Mouse (Mus musculus) mouse trophoblast stem cell (cell line): ENCODE results near the gene Tmem179b.

Experiments
- in situ Hi-C, 2 experiments: fragments of 300-500 bp; cut with MseI, MboI; formaldehyde crosslinking; loops; 2 replicates in 1 of 2; 3 replicates in 1 of 2; pipeline ENCODE4 v1.15.1; 2025

The Tmem179b gene

DNA sequence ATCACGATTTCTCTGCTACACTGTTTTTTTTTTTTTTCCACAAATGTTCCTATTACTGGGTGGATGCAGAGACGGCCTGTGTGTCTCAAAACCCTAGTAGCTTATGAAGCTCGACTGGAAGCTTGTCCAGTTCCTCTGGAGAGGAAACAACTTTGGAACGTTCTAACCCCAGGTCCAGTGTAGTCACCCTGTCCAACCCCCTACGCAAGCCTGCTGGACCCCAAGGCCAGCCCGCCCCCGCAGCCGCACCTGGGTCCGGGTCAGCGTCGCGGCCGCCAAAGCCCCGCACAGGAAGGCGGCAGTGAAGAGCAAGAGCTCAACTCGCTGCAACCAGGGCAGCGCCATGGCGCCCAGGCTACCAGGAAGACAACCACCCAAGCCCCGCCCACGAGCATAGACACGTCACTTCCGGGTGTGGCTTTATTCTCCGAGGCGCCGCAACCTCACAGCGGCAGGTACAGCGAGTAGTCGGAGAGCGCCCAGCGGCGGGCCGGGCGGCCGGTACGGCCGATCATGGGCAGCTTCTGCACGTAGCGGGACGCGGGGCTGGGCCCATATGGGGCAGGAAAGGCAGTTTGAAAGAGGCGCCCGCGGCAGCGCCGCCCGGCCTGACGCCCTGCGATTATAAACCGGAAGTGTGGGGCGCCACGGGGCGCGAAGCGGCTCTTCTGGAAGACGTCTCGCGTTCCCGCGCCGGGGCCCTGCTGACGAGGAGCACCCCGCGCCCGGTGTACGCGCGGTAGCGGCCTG is at the start of gene Tmem179b:
Gene Tmem179b, minus strand, starts transcription at position 382 of the 750 bp plus-strand sequence.
- in situ Hi-C loops: no loop called here

DNA sequence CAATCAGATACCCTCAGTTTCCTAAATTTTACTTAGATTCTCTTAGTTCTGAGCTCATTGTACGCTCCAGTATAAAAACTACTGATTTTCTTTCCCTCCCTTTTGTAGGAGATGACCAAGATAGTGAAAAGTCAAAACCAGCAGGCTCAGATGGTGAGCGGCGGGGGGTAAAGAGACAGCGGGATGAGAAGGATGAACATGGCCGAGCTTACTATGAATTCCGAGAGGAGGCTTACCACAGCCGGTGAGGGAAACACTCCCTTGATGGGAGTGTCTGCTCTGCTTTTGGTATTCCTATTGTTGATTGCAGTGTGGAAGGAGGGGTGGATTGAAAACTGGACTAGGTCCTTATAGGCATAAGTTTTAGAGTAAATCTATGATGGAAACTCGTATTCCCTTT is 48.4 kb upstream of the Tmem179b start:
- in situ Hi-C loops: no loop called here

DNA sequence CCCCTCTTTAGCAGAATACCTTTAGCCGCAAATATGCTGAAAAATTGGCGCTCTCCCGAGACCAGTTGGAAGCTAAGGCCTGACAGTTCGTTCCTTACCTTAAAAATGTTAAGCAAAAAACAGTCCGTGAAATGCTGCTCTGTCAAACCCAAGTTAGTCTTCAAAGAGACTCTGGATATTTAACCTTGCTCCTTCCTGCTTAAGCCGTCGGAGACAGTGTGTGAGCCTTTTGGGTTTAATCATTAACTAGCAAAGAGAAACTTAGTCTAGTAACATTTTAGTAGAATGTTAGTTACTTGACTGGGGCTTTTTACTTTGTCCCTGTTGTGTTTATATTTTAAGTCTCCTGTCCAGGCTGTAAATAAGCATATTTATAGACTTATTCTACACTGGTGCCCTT is 46.9 kb upstream of the Tmem179b start:
- in situ Hi-C loops: no loop called here

DNA sequence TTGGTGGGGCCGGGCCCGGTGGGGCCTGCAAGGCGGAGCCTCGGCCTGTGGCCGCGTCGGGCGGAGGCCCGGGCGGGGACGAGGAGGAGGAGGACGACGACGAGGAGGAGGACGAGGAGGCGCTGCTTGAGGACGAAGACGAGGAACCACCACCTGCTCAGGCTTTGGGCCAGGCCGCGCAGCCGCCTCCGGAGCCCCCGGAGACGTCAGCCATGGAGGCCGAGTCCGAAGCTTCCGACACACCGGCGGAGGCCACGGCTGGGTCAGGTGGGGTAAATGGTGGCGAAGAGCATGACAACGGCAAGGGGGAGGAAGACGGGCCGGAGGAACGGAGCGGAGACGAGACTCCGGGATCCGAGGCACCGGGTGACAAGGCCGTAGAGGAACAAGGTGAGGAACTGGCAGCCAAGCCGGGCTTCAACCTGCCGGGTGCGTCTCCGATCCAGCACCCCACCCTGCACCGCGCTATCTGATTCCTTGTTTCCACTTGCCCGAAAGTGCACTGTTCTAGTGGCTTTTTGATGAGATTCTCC is 46.2 kb upstream of the Tmem179b start:
- in situ Hi-C loops: no loop called here

DNA sequence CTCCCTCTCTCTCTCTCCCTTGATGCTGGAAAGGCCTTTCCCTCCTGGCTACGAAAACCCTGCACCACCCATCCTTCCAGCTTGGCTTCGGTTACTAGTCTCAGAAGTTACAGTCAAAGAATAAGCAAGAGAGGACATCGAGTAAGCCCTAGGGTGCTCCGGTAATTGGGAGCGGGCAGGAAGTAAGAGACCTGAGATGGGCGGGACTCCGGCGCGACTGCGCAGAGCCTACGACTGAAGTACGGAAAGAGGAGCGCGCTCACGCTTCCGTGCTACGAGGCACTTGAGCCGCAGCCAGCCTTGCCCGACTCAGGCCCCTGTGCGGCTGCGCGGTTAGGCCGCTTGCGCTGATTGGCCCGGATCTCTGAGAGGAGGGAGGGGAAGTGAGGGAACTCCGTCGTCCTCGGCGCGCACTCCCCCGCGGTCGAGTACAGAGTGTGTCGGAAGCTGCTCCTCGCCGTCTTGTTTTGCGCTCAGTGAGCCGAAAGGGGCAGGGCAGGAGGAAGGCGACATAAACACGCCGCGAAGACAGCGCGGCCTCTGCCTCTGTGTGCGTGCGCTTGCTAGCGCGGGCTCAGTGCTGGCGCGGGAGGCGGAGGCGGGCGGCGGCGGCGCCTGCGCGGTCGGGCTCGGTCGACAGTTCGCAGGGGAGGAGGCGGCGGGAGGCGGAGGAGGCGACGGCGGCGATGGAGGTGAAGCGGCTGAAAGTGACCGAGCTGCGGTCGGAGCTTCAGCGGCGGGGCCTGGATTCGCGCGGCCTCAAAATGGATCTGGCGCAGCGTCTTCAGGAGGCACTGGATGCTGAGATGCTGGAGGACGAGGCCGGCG is 45.5 kb upstream of the Tmem179b start, which contains the start of gene Hnrnpul2:
Gene Hnrnpul2, plus strand, starts transcription at position 415 of the 828 bp plus-strand sequence.
- in situ Hi-C loops: no loop called here

DNA sequence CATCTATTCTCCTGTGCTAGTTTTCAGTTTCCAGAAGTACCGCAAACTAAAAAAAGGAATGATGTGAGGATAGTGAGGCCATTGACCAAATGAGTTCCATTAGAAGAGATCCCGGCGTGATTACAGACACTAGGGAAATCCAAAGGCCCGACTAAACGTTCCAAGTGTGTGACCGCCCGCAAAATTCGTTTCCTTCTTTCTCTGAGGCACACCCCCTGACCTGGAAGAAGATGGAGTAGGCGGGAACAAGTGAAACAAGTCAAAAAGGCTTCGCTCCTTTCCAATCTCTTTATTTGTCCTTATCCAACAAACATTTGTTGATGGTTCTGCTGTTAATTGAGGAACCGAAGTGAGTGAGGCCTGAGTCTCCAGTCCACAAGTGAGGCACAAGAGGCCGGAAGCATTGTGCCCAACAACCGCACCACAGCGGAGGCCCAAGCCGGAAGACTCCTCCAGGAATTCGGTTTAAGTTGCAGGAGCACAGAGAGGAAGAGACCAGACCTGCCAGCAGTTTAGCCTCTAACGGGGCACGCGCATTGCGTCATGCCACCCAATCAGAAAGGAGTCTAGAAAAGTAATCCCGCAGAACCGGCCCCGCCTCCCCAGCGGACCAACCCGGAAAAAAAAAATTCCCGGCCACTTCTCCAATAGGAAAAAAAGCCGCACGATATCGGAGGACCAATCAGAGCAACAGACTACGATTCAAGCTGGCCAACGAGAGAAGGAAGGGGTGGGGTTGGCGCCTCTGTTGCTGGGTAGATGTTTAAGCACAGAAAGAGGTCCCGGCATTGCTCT is 44.7 kb upstream of the Tmem179b start, which contains the start of gene Ttc9c:
Gene Ttc9c, minus strand, starts transcription at position 533 of the 795 bp plus-strand sequence.
- in situ Hi-C loops: no loop called here

DNA sequence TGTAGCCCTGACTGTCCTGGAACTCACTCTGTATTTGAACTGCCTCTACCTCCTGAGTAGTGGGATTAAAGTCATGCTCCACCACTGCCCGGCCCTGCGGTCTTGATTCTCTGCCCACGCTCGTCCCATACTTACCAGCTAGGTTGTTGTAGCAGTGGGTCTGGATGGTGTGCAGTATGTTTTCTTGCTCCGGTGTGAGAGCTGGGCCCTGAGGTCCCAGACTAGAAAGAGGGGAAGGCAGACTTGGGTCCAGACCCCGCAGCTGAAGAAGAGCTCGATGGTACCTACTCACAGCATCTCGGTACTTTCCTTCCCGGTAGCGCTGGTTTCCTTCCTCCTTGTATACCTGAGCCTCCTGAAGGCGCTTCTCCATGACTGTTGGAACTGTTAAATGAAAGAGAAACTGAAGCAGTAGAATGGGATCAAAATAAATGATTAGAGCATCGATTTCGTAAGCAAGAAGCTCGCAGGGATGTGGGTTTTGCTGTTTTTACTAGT is 44.1 kb upstream of the Tmem179b start:
- in situ Hi-C loops: no loop called here

DNA sequence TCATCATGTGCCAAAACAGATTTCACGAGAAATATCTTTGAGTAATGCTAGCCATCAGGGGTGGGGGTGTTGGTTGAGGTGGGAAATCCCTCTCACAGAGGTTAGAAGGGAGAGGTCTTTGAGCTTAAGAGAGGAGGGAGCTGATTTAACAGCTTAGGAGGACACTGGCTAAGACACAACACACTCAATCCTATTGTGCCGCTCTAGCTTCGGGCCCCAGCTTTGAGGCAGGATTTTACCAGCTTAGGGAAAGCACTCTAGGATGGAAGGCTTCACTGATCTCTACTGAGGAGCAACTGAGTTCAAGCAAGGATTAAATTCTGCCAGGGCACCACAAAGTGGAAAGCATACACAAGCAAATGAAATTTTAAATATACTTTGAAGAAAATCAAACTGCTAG is 42.7 kb upstream of the Tmem179b start:
- in situ Hi-C loops: no loop called here

DNA sequence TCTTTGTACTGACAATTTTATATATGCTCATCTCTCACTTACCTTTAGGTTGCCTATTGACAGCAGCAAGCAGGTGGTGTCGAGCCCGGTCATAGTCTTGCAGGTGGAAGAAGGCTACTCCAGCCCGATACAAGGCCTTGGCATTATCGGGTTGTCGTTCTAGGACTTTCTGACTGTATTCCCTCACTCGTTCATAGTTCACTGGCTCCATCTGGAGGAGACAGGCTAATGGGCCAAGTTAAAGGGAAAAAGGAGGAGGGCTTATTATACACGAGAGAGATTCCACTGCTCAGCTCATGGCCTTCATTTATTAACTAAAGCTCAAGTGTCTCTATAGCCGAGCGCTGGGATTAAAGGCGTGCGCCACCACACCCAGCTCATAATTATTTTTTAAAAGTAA is 41.5 kb upstream of the Tmem179b start:
- in situ Hi-C loops: no loop called here

DNA sequence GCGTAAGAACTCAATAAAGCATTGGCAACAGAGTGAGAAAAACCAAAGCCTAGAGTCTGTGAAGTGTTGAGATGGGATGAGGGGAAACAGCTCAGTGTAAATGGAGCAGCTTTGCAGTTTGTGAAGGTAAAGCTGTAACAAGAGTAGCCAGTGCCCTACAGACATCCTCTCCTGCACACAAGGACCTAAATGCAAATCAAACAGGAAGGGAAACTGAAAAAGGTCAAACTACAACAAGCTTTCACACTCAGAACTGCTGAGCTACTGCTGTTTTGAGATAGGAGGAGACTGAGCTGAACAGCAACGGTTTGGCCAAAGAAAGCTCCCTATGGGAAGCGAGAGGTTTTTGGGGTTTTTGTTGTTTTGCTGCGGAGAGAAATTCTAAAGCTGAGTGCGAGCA is 32.5 kb upstream of the Tmem179b start:
- in situ Hi-C loops: no loop called here

DNA sequence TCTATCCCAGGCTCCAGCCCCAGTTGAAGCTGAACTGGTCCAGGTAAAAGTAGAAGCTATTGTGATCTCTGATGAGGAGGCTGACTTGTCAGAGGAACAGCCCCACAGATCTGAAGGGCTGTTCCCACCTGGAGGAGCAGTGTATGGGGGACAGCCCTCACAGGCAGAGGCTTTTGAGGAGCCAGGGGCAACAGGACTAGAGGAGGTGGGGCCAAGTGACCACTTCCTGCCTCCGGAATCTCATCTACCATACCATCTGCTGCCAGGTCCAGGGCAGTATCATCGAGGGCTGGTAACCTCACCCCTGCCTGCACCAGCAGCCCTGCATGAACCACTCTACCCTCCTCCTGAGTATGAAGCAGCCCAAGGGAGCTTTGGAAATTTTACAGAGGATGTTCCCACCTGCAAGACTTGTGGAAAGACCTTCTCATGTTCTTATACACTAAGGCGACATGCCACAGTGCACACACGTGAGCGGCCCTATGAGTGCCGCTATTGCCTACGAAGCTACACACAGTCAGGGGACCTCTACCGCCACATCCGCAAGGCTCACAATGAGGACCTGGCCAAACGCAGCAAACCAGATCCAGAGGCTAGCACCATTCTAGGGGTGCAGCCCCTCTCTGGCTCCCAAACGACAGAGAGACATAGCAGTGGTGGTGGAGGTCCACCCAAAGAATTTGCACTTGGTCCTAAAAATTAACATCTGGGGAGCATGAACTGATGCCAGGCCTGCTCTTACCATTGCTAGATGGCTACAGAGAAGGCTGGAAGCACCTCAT is 29.8 kb upstream of the Tmem179b start:
- in situ Hi-C loops: no loop called here

DNA sequence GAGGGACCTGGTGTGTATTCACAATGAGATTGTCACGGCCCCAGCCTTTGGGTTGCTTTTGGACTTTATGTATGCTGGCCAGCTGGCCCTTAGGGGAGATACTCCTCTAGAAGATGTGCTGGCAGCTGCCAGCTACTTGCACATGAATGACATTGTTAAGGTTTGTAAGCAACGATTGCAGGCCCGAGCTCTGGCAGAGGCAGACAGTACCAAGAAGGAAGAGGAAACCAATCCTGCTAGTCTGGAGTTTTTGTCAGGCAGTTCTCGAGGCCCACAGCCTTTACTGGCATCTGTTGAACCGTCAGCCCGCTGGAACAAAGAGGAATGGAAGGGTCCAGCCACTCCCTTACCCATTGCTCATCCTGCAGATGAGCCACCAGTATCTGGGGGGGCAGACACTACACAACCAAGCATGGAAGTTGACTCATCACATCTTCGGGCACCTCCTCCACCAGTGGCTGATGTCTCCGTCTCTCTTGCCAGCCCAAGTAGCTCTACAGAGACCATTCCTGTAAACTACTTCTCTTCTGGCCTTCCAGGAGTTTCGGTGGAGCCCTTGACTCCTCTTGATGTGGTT is 29.0 kb upstream of the Tmem179b start:
- in situ Hi-C loops: no loop called here

DNA sequence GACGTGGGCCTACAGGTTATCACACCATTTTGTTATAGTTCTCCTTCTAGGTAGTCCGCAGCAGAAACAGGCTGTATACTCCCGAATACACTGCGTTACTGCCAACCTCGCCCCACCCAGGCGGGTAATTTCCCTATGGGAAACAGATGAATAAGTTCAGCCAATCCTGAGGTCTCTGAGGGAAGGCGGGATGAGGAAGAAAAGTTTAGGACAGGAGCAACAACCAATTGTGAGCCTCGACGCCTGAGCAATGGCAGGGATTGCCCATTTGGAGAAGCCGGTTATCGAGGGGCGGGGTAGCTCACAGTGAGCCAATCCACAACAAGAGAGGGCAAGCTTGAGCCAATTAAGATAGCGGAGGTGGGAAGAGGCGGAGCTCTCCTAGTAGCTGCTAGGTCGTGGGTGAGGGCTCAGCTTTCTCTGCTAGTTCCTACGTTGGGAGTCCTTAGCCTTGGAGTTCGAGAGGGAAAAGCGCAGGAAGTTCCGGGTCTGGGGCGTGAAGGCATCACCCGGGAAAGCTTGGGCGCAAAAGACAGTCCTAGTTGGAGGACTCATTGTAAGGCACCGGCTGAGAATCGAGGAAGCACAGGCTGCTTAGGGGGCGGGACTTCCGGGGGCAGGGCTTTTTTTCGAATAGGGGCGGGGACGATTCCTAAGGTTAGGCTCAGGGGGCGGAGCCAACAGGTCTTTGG is 28.0 kb upstream of the Tmem179b start, which contains the start of gene Zbtb3:
Gene Zbtb3, plus strand, starts transcription at position 426 of the 692 bp plus-strand sequence.
- in situ Hi-C loops: no loop called here

DNA sequence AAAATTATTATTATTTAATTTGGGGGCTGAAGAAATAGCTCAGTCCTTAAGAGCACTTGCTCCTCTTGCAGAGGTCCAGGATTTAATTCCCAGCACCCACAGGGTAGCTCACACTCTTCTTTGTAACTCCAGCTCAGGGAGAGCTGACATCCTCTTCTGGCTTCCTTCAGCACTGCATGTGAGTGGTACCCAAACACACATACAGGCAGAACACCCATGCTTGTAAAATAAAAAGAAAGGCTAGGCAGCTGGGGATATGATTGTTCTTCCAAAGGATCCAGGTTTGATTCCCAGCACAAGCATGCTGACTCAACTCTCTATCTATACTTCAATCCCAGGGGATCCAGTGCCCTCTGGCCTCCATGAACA is 24.7 kb upstream of the Tmem179b start:
- in situ Hi-C loops: no loop called here

DNA sequence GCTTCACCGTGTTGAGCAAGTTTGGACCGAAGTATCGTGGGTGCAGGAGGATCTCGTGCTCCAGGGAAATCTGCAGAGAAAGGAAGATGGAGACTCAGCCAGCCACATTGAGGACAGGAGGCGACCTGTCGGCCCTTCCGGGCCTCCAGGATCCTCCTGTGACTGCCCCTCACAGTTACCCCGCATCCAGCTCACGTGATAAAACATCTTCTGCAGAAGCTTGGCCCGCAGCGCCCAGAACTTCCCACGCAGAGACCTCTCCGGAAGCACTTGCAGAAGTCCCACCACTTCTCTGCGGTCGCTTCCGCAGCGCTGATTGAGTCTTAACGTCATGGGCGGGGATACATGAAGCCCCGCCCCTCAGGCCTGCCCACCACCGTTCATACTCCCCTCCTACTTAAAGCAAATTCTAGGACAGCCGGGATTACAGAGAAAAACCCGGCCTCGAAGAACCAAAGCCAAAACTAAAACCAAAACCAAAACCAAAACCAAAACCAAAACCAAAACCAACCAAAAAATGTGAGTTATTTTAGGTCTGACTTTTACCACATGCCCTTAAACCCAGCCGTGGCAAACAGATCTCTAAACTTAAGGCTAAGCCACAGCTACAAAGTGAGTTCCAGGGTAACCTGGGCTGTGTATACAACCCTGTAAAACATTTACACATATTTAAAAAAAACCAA is 24.1 kb upstream of the Tmem179b start, which contains the start of gene Polr2g:
Gene Polr2g, minus strand, starts transcription at position 314 of the 683 bp plus-strand sequence.
- in situ Hi-C loops: no loop called here

DNA sequence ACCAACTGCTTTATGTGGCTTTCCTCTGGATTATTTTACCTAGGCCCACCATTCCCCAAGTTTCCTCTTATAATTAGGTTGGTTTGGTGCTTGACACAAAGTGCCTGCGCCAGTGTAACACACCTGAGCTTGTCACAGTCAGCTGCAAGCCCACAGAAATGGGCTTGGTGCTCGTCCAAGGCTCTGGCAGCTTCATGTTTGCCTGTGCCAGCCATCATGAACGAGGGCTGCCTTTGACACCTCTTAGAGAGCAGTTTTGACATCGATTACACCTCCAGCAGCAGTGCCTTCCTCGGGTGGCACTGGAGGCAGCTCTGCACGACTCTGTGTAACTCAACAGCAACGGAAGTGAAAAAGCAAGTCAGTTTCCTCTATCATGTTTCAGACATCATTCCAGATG is 15.9 kb upstream of the Tmem179b start:
- in situ Hi-C loops: no loop called here

DNA sequence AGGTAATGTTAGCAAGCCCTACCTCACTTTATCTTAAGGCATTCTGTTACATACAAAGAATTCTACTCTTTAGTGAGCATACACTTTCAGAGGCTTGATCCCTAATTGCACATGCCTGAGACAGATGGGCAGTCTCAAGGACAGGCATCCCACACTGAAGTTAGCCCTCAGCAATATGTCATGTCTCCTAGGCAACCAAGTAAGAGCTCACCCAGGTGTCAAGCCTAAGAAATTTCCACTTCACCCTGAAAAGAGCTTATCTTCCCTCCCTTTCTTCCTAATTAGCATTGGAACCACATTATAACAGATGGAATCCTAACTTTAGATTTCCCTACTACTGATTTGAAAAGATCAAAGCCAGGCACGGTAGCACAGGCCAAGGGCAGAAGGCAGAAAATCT is 14.9 kb upstream of the Tmem179b start:
- in situ Hi-C loops: no loop called here

DNA sequence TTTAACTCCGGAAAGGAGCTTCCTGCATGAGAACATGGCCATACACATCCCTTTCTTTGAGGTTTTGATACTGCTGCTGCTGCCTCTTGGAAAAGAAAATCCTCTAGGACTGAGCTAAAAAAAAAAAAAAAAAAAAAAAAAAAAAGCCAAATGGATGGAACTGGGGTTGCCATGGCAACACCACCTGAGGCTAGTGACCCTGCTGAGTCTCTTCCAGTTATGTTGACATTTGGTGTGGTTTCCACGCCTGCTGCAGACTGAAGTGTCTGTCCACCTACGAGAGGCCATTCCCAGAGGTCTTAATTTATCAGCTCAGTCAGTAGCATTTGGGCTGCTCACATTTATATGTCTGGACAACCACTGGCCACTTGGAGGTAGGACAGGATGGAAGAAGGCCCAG is 14.3 kb upstream of the Tmem179b start:
- in situ Hi-C loops: no loop called here
